Mouse (Mus musculus): ENCODE data around the gene Fignl1. TPM values are rescaled to one million over a fixed set of nuclear protein-coding genes. Genes with fewer than 3 reads are reported as not detected.

Gene Fignl1
- polyA plus RNA-seq, 1 experiment from 2014 or later, result 93.2 TPM

DNA sequence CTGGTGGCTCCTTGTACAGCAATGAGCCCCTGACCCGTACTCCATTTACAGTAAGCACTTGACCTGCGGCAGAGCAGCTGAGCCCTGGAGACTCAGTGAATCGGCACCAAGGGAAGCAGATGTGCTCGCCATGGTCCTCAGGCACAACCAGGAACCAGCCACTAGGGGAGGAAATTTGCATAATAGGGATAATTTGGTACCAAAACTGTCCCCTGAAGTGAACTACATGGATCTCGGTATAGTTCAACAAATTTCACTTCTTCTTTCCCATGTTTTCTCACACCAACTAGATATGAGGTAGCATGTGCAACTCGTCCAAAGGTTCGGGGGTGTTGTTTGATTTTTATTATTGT lies 32.0 kb downstream of the Fignl1 start:
- no peak for ATAC-seq (ENCODE audit: insufficient read depth)
- H3K9ac ChIP-seq, result no peak overlapping the region
- no peaks in the 10 kb centered on the region for H3K9me3 ChIP-seq (replicated peaks)
- peaks cover 14% of the 10 kb centered on the region for H3K36me3 ChIP-seq (replicated peaks)
- H3K27me3 ChIP-seq, result no peaks in the 10 kb centered on the region
- H3K4me1 ChIP-seq (replicated peaks), result no peaks in the 10 kb centered on the region
- H3K4me2 ChIP-seq, result no peak overlapping the region
- 71% methylated on average over 7 of the region's 7 CpGs for WGBS (ENCODE audit: insufficient replicate concordance)
- H3K4me3 ChIP-seq (replicated peaks), result no peak overlapping the region
- H3K27ac ChIP-seq (replicated peaks), result no peak overlapping the region

GRCm38 (mm10) chr11:11776071-11776821 lies 32.5 kb downstream of the Fignl1 start:
- WGBS (ENCODE audit: insufficient replicate concordance), result 66% methylated on average over 4 of the region's 4 CpGs
- no peak for ATAC-seq (ENCODE audit: insufficient read depth)
- H3K9me3 ChIP-seq (replicated peaks), result no peaks in the 10 kb centered on the region
- no peak overlapping the region for H3K27ac ChIP-seq (replicated peaks)
- H3K4me1 ChIP-seq (replicated peaks), result no peaks in the 10 kb centered on the region
- H3K4me2 ChIP-seq, result no peak overlapping the region
- H3K27me3 ChIP-seq, result no peaks in the 10 kb centered on the region
- no peak overlapping the region for H3K9ac ChIP-seq
- peaks cover 14% of the 10 kb centered on the region for H3K36me3 ChIP-seq (replicated peaks)
- no peak overlapping the region for H3K4me3 ChIP-seq (replicated peaks)

GRCm38 (mm10) chr11:11774893-11775292 lies 33.9 kb downstream of the Fignl1 start:
- Histone ChIP-seq H3K4me3 (replicated peaks) (no peak overlapping the region), H3K36me3 (replicated peaks) (peaks cover 26% of the 10 kb centered on the region), H3K27me3 (no peaks in the 10 kb centered on the region), H3K4me1 (replicated peaks) (no peaks in the 10 kb centered on the region), H3K9ac (no peak overlapping the region), H3K27ac (replicated peaks) (no peak overlapping the region), H3K9me3 (replicated peaks) (no peaks in the 10 kb centered on the region), H3K4me2 (no peak overlapping the region)
- no peak for ATAC-seq (ENCODE audit: insufficient read depth)
- 73% methylated on average over 5 of the region's 5 CpGs for WGBS (ENCODE audit: insufficient replicate concordance)

- Histone ChIP-seq H3K27me3 (no peaks in the 10 kb centered on the region), H3K9me3 (replicated peaks) (no peaks in the 10 kb centered on the region), H3K9ac (no peak overlapping the region), H3K4me2 (no peak overlapping the region), H3K4me3 (replicated peaks) (no peak overlapping the region), H3K27ac (replicated peaks) (no peak overlapping the region), H3K4me1 (replicated peaks) (no peaks in the 10 kb centered on the region), H3K36me3 (replicated peaks) (peaks cover 31% of the 10 kb centered on the region)
- no peak for ATAC-seq (ENCODE audit: insufficient read depth)
- 79% methylated on average over 4 of the region's 4 CpGs for WGBS (ENCODE audit: insufficient replicate concordance)
Observed at GRCm38 (mm10) chr11:11774384-11774783, 34.4 kb downstream of the Fignl1 start.

DNA sequence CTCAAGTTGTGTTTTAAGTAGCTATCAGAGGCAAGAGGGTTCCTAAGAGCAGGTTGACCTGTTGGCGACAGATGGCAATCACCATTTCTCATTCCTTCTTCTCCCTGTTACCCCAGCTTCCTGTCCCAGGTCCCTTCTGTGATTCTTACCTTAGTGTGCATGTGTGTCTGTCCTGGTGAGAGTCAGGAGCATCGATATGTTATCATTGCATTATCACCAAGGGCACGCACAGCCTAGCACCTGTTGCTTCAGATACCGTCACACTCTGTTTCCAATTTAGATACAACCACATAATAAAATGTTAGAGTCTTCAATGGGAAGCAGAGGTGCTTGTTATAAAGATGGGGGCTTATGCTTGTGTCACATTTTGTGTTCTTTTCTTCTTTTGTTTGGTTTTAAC lies 36.6 kb downstream of the Fignl1 start:
- H3K4me2 ChIP-seq, result no peak overlapping the region
- no peak overlapping the region for H3K27ac ChIP-seq (replicated peaks)
- H3K36me3 ChIP-seq (replicated peaks), result peaks cover 48% of the 10 kb centered on the region
- 62% methylated on average over 4 of the region's 4 CpGs for WGBS (ENCODE audit: insufficient replicate concordance)
- no peak for ATAC-seq (ENCODE audit: insufficient read depth)
- no peak overlapping the region for H3K4me3 ChIP-seq (replicated peaks)
- H3K4me1 ChIP-seq (replicated peaks), result no peaks in the 10 kb centered on the region
- no peaks in the 10 kb centered on the region for H3K27me3 ChIP-seq
- no peaks in the 10 kb centered on the region for H3K9me3 ChIP-seq (replicated peaks)
- H3K9ac ChIP-seq, result no peak overlapping the region

DNA sequence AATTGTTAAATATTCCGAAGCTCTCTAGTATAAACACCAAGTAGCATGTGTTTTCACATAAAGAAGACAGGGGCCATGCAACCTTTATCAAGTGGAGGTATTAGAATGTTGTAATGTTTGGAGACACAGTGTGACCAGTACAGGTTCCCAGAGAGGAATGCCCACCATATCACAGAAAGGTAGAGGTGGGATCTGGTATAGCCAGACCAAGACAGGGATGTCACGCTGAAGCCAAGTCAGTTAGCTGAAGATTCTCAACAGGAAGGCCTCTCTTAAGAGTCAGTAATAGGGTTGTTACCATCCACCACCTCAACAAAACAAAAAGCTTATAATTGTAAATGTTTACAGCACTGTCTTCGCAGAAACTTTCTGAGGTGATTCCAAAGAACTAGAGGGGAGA lies 38.1 kb downstream of the Fignl1 start:
- no peak overlapping the region for H3K4me3 ChIP-seq (replicated peaks)
- no peaks in the 10 kb centered on the region for H3K4me1 ChIP-seq (replicated peaks)
- H3K9me3 ChIP-seq (replicated peaks), result no peaks in the 10 kb centered on the region
- WGBS (ENCODE audit: insufficient replicate concordance), result 80% methylated on average over 3 of the region's 3 CpGs
- H3K27ac ChIP-seq (replicated peaks), result no peak overlapping the region
- no peak overlapping the region for H3K9ac ChIP-seq
- H3K36me3 ChIP-seq (replicated peaks), result peaks cover 60% of the 10 kb centered on the region
- ATAC-seq (ENCODE audit: insufficient read depth), result no peak
- H3K27me3 ChIP-seq, result no peaks in the 10 kb centered on the region
- H3K4me2 ChIP-seq, result no peak overlapping the region

DNA sequence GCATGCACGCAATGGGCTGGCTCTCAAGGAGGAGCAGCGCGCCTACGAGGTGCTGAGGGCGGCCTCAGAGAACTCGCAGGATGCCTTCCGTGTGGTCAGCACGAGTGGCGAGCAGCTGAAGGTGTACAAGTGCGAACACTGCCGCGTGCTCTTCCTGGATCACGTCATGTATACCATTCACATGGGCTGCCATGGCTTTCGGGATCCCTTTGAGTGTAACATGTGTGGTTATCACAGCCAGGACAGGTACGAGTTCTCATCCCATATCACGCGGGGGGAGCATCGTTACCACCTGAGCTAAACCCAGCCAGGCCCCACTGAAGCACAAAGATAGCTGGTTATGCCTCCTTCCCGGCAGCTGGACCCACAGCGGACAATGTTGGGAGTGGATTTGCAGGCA lies 39.5 kb downstream of the Fignl1 start:
- Histone ChIP-seq H3K9me3 (replicated peaks) (no peaks in the 10 kb centered on the region), H3K27me3 (no peaks in the 10 kb centered on the region), H3K9ac (no peak overlapping the region), H3K4me2 (no peak overlapping the region), H3K4me3 (replicated peaks) (no peak overlapping the region), H3K36me3 (replicated peaks) (peaks cover 68% of the 10 kb centered on the region), H3K4me1 (replicated peaks) (no peaks in the 10 kb centered on the region), H3K27ac (replicated peaks) (no peak overlapping the region)
- ATAC-seq (ENCODE audit: insufficient read depth), result no peak
- 90% methylated on average over 20 of the region's 20 CpGs for WGBS (ENCODE audit: insufficient replicate concordance)

GRCm38 (mm10) chr11:11768057-11768456 lies 40.7 kb downstream of the Fignl1 start:
- WGBS (ENCODE audit: insufficient replicate concordance), result 75% methylated on average over 2 of the region's 2 CpGs
- peaks cover 71% of the 10 kb centered on the region for H3K36me3 ChIP-seq (replicated peaks)
- no peak overlapping the region for H3K9ac ChIP-seq
- no peaks in the 10 kb centered on the region for H3K4me1 ChIP-seq (replicated peaks)
- H3K27ac ChIP-seq (replicated peaks), result no peak overlapping the region
- H3K4me3 ChIP-seq (replicated peaks), result no peak overlapping the region
- no peaks in the 10 kb centered on the region for H3K27me3 ChIP-seq
- no peak for ATAC-seq (ENCODE audit: insufficient read depth)
- H3K4me2 ChIP-seq, result no peak overlapping the region
- H3K9me3 ChIP-seq (replicated peaks), result no peaks in the 10 kb centered on the region

DNA sequence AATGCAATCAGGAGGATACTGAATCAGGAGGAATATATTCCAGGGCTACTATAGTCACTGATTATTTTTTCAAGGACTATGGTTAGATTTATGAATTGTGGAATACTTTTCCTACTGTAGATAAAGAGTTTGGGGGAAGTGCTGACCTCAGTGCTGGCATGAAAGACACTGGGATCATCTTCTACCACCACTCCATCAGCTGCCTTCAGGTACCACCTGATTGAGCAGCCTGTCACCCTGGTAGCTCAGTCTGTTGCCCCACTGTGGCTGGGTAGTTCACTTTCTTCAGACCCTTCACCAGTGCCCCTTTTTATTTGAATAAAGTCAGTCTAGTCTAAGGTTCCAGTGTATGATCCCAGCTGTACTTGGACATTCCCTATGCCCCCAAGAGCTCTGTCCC lies 42.0 kb downstream of the Fignl1 start:
- H3K36me3 ChIP-seq (replicated peaks), result peaks cover 72% of the 10 kb centered on the region
- no peak overlapping the region for H3K9ac ChIP-seq

GRCm38 (mm10) chr11:11766105-11766504 lies 42.7 kb downstream of the Fignl1 start:
- ATAC-seq (ENCODE audit: insufficient read depth), result no peak
- Histone ChIP-seq H3K27ac (replicated peaks) (no peak overlapping the region), H3K27me3 (no peaks in the 10 kb centered on the region), H3K9ac (no peak overlapping the region), H3K4me2 (no peak overlapping the region), H3K4me3 (replicated peaks) (no peak overlapping the region), H3K4me1 (replicated peaks) (no peaks in the 10 kb centered on the region), H3K36me3 (replicated peaks) (peaks cover 75% of the 10 kb centered on the region), H3K9me3 (replicated peaks) (no peaks in the 10 kb centered on the region)
- WGBS (ENCODE audit: insufficient replicate concordance), result 66% methylated on average over 1 of the region's 1 CpGs

More for the DNA sequence above, 42.0 kb downstream of the Fignl1 start:
- Histone ChIP-seq H3K4me3 (replicated peaks) (no peak overlapping the region), H3K4me2 (no peak overlapping the region), H3K27ac (replicated peaks) (no peak overlapping the region), H3K27me3 (no peaks in the 10 kb centered on the region), H3K9me3 (replicated peaks) (no peaks in the 10 kb centered on the region), H3K4me1 (replicated peaks) (no peaks in the 10 kb centered on the region)
- ATAC-seq (ENCODE audit: insufficient read depth), result no peak

DNA sequence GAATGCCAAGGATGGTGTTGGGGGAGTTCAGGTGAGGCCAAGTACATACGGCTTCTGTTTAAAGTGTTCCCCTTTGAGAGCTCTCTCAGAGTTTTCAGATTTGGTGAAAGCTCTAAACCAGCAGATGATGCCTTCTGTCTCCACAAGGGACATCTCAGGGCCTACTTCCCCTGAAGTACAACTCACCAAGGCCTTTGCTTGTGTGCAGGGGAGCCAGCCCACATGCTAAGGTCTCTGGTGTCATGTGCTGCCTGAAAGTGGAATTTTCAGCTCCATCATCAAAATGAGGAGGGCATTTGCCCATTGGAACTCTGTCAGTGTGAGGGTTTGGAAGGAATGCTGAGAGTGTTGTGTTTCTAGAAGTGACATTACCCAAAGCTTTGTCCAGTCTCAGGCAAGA lies 43.3 kb downstream of the Fignl1 start:
- ATAC-seq (ENCODE audit: insufficient read depth), result no peak
- Histone ChIP-seq H3K4me2 (no peak overlapping the region), H3K27ac (replicated peaks) (no peak overlapping the region), H3K9me3 (replicated peaks) (no peaks in the 10 kb centered on the region), H3K36me3 (replicated peaks) (peaks cover 75% of the 10 kb centered on the region), H3K4me3 (replicated peaks) (no peak overlapping the region), H3K27me3 (no peaks in the 10 kb centered on the region), H3K4me1 (replicated peaks) (no peaks in the 10 kb centered on the region), H3K9ac (no peak overlapping the region)
- WGBS (ENCODE audit: insufficient replicate concordance), result 64% methylated on average over 1 of the region's 1 CpGs

- H3K36me3 ChIP-seq (replicated peaks), result peaks cover 74% of the 10 kb centered on the region
- H3K4me1 ChIP-seq (replicated peaks), result no peaks in the 10 kb centered on the region
- H3K9ac ChIP-seq, result no peak overlapping the region
- no peaks in the 10 kb centered on the region for H3K27me3 ChIP-seq
- 45% methylated on average over 4 of the region's 4 CpGs for WGBS (ENCODE audit: insufficient replicate concordance)
- H3K9me3 ChIP-seq (replicated peaks), result no peaks in the 10 kb centered on the region
- no peak overlapping the region for H3K4me3 ChIP-seq (replicated peaks)
- H3K4me2 ChIP-seq, result no peak overlapping the region
- ATAC-seq (ENCODE audit: insufficient read depth), result no peak; the same call in 1 of the 2 replicates
- no peak overlapping the region for H3K27ac ChIP-seq (replicated peaks)
Observed at GRCm38 (mm10) chr11:11763211-11763666, 45.5 kb downstream of the Fignl1 start.

All from liver, embryonic 15.5 days (tissue).